Mouse (Mus musculus) ES-E14 (cell line): ENCODE results near the gene Olfr530.

ENCODE experiments used
- MAFK ChIP-seq: IDR thresholded peaks from 2 replicates; pipeline ENCODE4 v1.6.1; 2014; ENCODE audit warnings: mild to moderate bottlenecking, low read depth, low read length, inconsistent platforms; ENCODE audit not compliant: insufficient read depth
- ZNF384 ChIP-seq: IDR thresholded peaks from 2 replicates; pipeline ENCODE4 v1.6.1; 2012; ENCODE audit warnings: low read depth, low read length, inconsistent platforms

DNA sequence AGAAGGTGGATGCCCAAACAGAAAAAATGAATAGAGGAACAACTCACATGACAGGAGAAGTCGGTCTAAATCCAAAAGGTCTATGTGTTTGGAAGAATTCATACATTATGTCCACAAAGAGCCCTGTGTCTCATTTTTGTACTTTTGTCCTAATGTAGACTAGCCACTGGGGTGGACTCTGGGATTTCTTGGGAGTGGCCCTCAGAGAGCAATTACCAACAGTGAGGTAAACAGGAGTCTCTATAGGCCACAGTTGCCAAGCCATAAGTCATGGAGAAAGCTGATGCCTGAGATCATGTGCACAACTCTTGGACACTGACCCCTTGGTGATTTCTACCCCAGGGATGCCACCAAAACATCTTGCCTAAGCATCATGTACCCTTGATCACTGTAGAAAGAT lies 45.4 kb upstream of the Olfr530 start, which contains the start of gene Olfr532:
- TF ChIP-seq ZNF384 (no peak), MAFK (no peak)
